Comparison of ENCODE assay signal across 28 mouse cellular contexts in the genomic region with DNA sequence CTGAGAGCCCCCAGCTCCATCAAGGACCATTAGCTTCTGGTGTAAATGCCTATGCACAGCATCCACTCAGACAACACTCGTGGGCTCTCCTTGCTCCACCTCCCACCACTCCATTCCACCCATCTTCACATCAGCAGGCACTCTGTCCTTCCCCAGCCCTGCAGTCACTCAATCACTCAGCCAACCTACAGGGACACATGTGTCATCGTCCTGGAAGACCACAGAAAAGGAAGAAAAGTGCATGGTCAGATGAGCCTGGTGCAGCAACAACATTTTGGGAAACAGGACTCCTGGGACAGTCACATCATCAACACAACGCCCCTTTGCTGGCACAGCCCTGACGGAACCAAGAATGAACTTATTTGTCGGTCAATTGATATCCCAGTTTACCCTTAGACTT. TPM values are rescaled to one million over a fixed set of nuclear protein-coding genes. Genes with fewer than 3 reads are reported as not detected.
DNase-seq lines count a peak whose midpoint lies in the region; ATAC-seq and TF ChIP-seq lines count a peak whose summit lies in the region.
"Had no signal": no experiment of that assay in that cellular context is flagged by ENCODE, and none has a peak within 500 bp of the region (broad histone marks: within the 10 kb centered on the region; RNA-seq: fewer than 3 reads in every experiment).

No protein-coding gene starts in this region.

- no peak overlapping the region for H3K9ac ChIP-seq in liver, postnatal 0 days (replicated peaks)
- H3K9ac ChIP-seq in liver, embryonic 11.5 days (ENCODE audit: low read depth, low read length), result no peak overlapping the region
- no peak overlapping the region for H3K9ac ChIP-seq in stomach, postnatal 0 days (ENCODE audit: low read length)
- H3K9ac ChIP-seq: embryonic facial prominence, embryonic 13.5 days; hindbrain, embryonic 15.5 days; limb, embryonic 15.5 days; midbrain, embryonic 15.5 days; neural tube, embryonic 13.5 days; stomach, embryonic 15.5 days had no signal

- 55% methylated on average over 5 of the region's 5 CpGs for WGBS in liver, postnatal 0 days (ENCODE audit: insufficient replicate concordance)
- 72% methylated on average over 5 of the region's 5 CpGs for WGBS in liver, embryonic 11.5 days
- 77% methylated on average over 5 of the region's 5 CpGs for WGBS in stomach, postnatal 0 days

- H3K9me3 ChIP-seq in liver, postnatal 0 days (ENCODE audit: low read length), result no peaks in the 10 kb centered on the region
- no peaks in the 10 kb centered on the region for H3K9me3 ChIP-seq in liver, embryonic 11.5 days (ENCODE audit: control insufficient read depth, low read length)
- H3K9me3 ChIP-seq in stomach, postnatal 0 days (ENCODE audit: control insufficient read depth, low read length), result no peaks in the 10 kb centered on the region
- H3K9me3 ChIP-seq: embryonic facial prominence, embryonic 13.5 days; heart, embryonic 10.5 days; hindbrain, embryonic 15.5 days; limb, embryonic 15.5 days; midbrain, embryonic 15.5 days; neural tube, embryonic 13.5 days; stomach, embryonic 15.5 days had no signal

- H3K4me1 ChIP-seq in liver, postnatal 0 days (ENCODE audit: insufficient read depth), result peaks cover 7% of the 10 kb centered on the region; the same call in 1 of the 2 replicates
- no peaks in the 10 kb centered on the region for H3K4me1 ChIP-seq in liver, embryonic 11.5 days (replicated peaks; ENCODE audit: control insufficient read depth, insufficient read depth, low read length)
- peaks cover 52% of the 10 kb centered on the region for H3K4me1 ChIP-seq in bone marrow macrophage, adult 2 months (ENCODE audit: control insufficient read depth, insufficient read depth, low read length)
- no peaks in the 10 kb centered on the region for H3K4me1 ChIP-seq in stomach, postnatal 0 days (replicated peaks; ENCODE audit: control insufficient read depth, insufficient read depth)
- H3K4me1 ChIP-seq: hindbrain, embryonic 15.5 days; limb, embryonic 15.5 days; midbrain, embryonic 15.5 days; stomach, embryonic 15.5 days had no signal

- ATAC-seq in liver, postnatal 0 days, result no peak
- ATAC-seq in liver, embryonic 11.5 days (replicated peaks; ENCODE audit: low FRiP score), result no peak
- ATAC-seq in stomach, postnatal 0 days (ENCODE audit: low FRiP score, low TSS enrichment), result no peak
- ATAC-seq: forebrain, embryonic 14.5 days; midbrain, embryonic 15.5 days had no signal

- TF ChIP-seq EP300 in liver, postnatal 0 days (IDR thresholded peaks at IDR 0.05; ENCODE audit: low read depth), result no peak
- no peak for TF ChIP-seq EP300 in stomach, postnatal 0 days (optimal IDR thresholded peaks at IDR 0.05)

- no peaks in the 10 kb centered on the region for H3K27me3 ChIP-seq in liver, postnatal 0 days (ENCODE audit: insufficient read depth, low read length)
- H3K27me3 ChIP-seq in liver, embryonic 11.5 days (replicated peaks; ENCODE audit: control insufficient read depth, insufficient read depth, low read length), result no peaks in the 10 kb centered on the region
- no peaks in the 10 kb centered on the region for H3K27me3 ChIP-seq in stomach, postnatal 0 days (ENCODE audit: control insufficient read depth, insufficient read depth, low read length)
- H3K27me3 ChIP-seq: embryonic facial prominence, embryonic 13.5 days; hindbrain, embryonic 15.5 days; limb, embryonic 15.5 days; midbrain, embryonic 15.5 days; neural tube, embryonic 13.5 days; stomach, embryonic 15.5 days had no signal

- peak overlapping the region; percentile 83; the same call in 1 of the 2 replicates for H3K27ac ChIP-seq in liver, postnatal 0 days (ENCODE audit: low read depth)
- H3K27ac ChIP-seq in liver, embryonic 11.5 days (ENCODE audit: low read depth, low read length), result no peak overlapping the region
- H3K27ac ChIP-seq in bone marrow macrophage, adult 2 months (ENCODE audit: insufficient read depth, low read depth, low read length), result peak overlapping the region; percentile 79
- peak overlapping the region; percentile 78; the same call in 1 of the 2 replicates for H3K27ac ChIP-seq in stomach, postnatal 0 days (replicated peaks)
- H3K27ac ChIP-seq: embryonic facial prominence, embryonic 13.5 days; heart, embryonic 10.5 days; hindbrain, embryonic 15.5 days; limb, embryonic 15.5 days; midbrain, embryonic 15.5 days; neural tube, embryonic 13.5 days; stomach, embryonic 15.5 days had no signal

- H3K4me2 ChIP-seq in liver, postnatal 0 days (ENCODE audit: low read depth, low read length), result no peak overlapping the region
- no peak overlapping the region for H3K4me2 ChIP-seq in liver, embryonic 11.5 days
- H3K4me2 ChIP-seq in stomach, postnatal 0 days (replicated peaks; ENCODE audit: low read depth), result no peak overlapping the region
- H3K4me2 ChIP-seq: embryonic facial prominence, embryonic 13.5 days; hindbrain, embryonic 15.5 days; limb, embryonic 15.5 days; midbrain, embryonic 15.5 days; neural tube, embryonic 13.5 days; stomach, embryonic 15.5 days had no signal

- no peak for TF ChIP-seq POLR2A in bone marrow macrophage, adult 2 months (IDR thresholded peaks at IDR 0.05; ENCODE audit: borderline replicate concordance, low read depth, low read length)

- DNase-seq in adrenal gland, adult 2 months, result peak; percentile 32
- no peak for DNase-seq in adrenal gland, postnatal 25 days
- no peak for DNase-seq in liver, postnatal 0 days
- DNase-seq in liver, embryonic 11.5 days (ENCODE audit: low spot score), result no peak
- no peak for DNase-seq in stomach, postnatal 0 days (ENCODE audit: low spot score)
- no peak for DNase-seq in cerebellum, adult 11-12 months
- DNase-seq: cerebellum, adult 2 months; cerebellum, postnatal 25 days; embryo, embryonic 11 days; gastrocnemius, postnatal 25 days; kidney, adult 9 months; kidney, postnatal 14 days; left cerebral cortex, postnatal 4 days; lung, adult 18-20 months; retina, postnatal 1 day; right cerebral cortex, postnatal 25 days; thymus, adult 18-20 months; thymus, postnatal 36 days had no signal

- no peak overlapping the region for H3K4me3 ChIP-seq in liver, postnatal 0 days (ENCODE audit: low read depth, low read length)
- H3K4me3 ChIP-seq in liver, embryonic 11.5 days (ENCODE audit: low read depth, low read length), result no peak overlapping the region
- H3K4me3 ChIP-seq in bone marrow macrophage, adult 2 months (ENCODE audit: insufficient read depth, low read length), result no peak overlapping the region
- H3K4me3 ChIP-seq in stomach, postnatal 0 days (ENCODE audit: low read depth, low read length), result no peak overlapping the region
- H3K4me3 ChIP-seq: embryonic facial prominence, embryonic 13.5 days; erythroblast, embryonic 14.5 days; heart, embryonic 10.5 days; hindbrain, embryonic 15.5 days; limb, embryonic 15.5 days; midbrain, embryonic 15.5 days; neural tube, embryonic 13.5 days; stomach, embryonic 15.5 days had no signal

- no peak for TF ChIP-seq CTCF in liver, postnatal 0 days (IDR thresholded peaks at IDR 0.05; ENCODE audit: low read depth)
- no peak for TF ChIP-seq CTCF in bone marrow macrophage, adult 2 months (IDR thresholded peaks at IDR 0.05; ENCODE audit: low read depth, low read length)
- TF ChIP-seq CTCF in stomach, postnatal 0 days (IDR thresholded peaks at IDR 0.05; ENCODE audit: low read depth), result no peak

- H3K36me3 ChIP-seq in liver, postnatal 0 days (replicated peaks; ENCODE audit: insufficient read depth, low read length), result no peaks in the 10 kb centered on the region
- no peaks in the 10 kb centered on the region for H3K36me3 ChIP-seq in liver, embryonic 11.5 days (ENCODE audit: control insufficient read depth, insufficient read depth, low read length)
- no peaks in the 10 kb centered on the region for H3K36me3 ChIP-seq in stomach, postnatal 0 days (ENCODE audit: control insufficient read depth, insufficient read depth, low read length)
- H3K36me3 ChIP-seq: embryonic facial prominence, embryonic 13.5 days; heart, embryonic 10.5 days; hindbrain, embryonic 15.5 days; limb, embryonic 15.5 days; midbrain, embryonic 15.5 days; neural tube, embryonic 13.5 days; stomach, embryonic 15.5 days had no signal

RNA-seq across cellular contexts. Expression of a gene that starts 1.0 kb away (rescaled TPM):
- 100 to 1,000 TPM; 290 to 422 TPM for total RNA-seq in adrenal gland, adult 2 months (2021)
- polyA plus RNA-seq in adrenal gland, adult 2 months (2012; rRNA removed), result 92.2 and 161 TPM in 2 replicates
- 446 and 487 TPM in 2 replicates for total RNA-seq in adrenal gland, postnatal 25 days (2021)
- polyA plus RNA-seq in liver, postnatal 0 days (2015; fragmentation: Nextera tagmentation; extraction: Ambion mirVana), result 5.8 and 7.0 TPM in 2 replicates
- polyA plus RNA-seq in liver, embryonic 11.5 days (2014; fragmentation: Nextera tagmentation; extraction: Ambion mirVana), result 0.12 and 0.16 TPM in 2 replicates
- 175 and 187 TPM in 2 replicates for polyA plus RNA-seq in bone marrow macrophage, adult 2 months (2012; ENCODE audit: insufficient read depth, insufficient read length, missing spikeins)
- polyA plus RNA-seq in stomach, postnatal 0 days (2015; fragmentation: Nextera tagmentation; extraction: Ambion mirVana), result 16.4 and 18.4 TPM in 2 replicates
